Mouse (Mus musculus) G1E (cell line): ENCODE results near the gene Scn4b.

ENCODE experiments used
- CTCF ChIP-seq: IDR thresholded peaks from 2 replicates; pipeline ENCODE4 v1.5.1; 2012; ENCODE audit warnings: low read depth, low read length, inconsistent platforms, mixed read lengths
- GATA1 ChIP-seq: IDR thresholded peaks from 2 replicates; pipeline ENCODE4 v1.6.1; 2012; ENCODE audit warnings: borderline replicate concordance, low read length, inconsistent platforms, mixed read lengths
- GATA2 ChIP-seq: IDR thresholded peaks from 2 replicates; pipeline ENCODE4 v1.6.1; 2012; ENCODE audit warnings: low read depth, low read length, inconsistent platforms, borderline replicate concordance
- POLR2AphosphoS5 ChIP-seq: IDR thresholded peaks from 2 replicates; pipeline ENCODE4 v1.6.1; 2012; ENCODE audit warnings: low read depth, low read length, inconsistent platforms; ENCODE audit not compliant: insufficient replicate concordance
- TAL1 ChIP-seq: conservative IDR thresholded peaks from 2 replicates; pipeline ENCODE4 v1.6.1; 2012; ENCODE audit warnings: low read depth, low read length, inconsistent platforms, mixed read lengths

DNA sequence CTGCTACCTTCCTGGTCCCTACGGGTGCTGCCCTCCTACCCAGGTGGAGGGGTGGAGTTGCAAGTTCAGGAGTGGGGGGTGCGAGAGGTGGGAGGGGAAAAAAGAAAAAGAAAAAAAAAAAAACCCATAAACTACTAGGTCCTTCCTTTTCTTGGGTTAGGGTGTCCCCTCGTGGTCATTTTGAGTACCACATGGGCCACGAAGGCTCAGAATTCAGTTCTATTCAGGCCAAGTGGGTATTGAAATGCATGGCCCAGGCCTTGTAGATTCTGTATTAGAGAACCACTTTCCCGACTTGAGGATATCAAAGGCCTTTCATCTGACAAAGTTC is 8.0 kb downstream of the Scn4b start:
- TF ChIP-seq CTCF = peak; percentile 48
- no peak for TF ChIP-seq TAL1
- no peak for TF ChIP-seq GATA1
- no peak for TF ChIP-seq POLR2AphosphoS5
- no peak for TF ChIP-seq GATA2
